Mouse (Mus musculus): ENCODE data around the gene Armh1.
"Not testable (repeated sequence)": the region's sequence is repeated elsewhere in the genome, so short reads cannot be mapped to it uniquely, and the experiment has no call there.

The Armh1 gene

GRCm38 (mm10) chr4:117218517-117219219 lies 33.3 kb downstream of the Armh1 start:
- peak; percentile 25 for DNase-seq

GRCm38 (mm10) chr4:117217029-117217428 lies 34.9 kb downstream of the Armh1 start:
- DNase-seq: no peak

- DNase-seq: no peak
Measured at GRCm38 (mm10) chr4:117214250-117214649, 37.7 kb downstream of the Armh1 start.

- peak; percentile 51 for DNase-seq
Measured at GRCm38 (mm10) chr4:117210147-117211074, 41.5 kb downstream of the Armh1 start.

- DNase-seq: no peak
Measured at GRCm38 (mm10) chr4:117209592-117209991, 42.3 kb downstream of the Armh1 start.

- DNase-seq: no peak
Measured at GRCm38 (mm10) chr4:117202992-117203354, 49.0 kb downstream of the Armh1 start.

GRCm38 (mm10) chr4:117202046-117202991 lies 49.6 kb downstream of the Armh1 start:
- DNase-seq: no peak

- DNase-seq: no peak
Measured at GRCm38 (mm10) chr4:117191804-117192203, 60.1 kb downstream of the Armh1 start.

- DNase-seq: no peak
Measured at GRCm38 (mm10) chr4:117190660-117191059, 61.3 kb downstream of the Armh1 start.

- no peak for DNase-seq
Measured at GRCm38 (mm10) chr4:117189856-117190543, 61.9 kb downstream of the Armh1 start.

GRCm38 (mm10) chr4:117189382-117189855 lies 62.5 kb downstream of the Armh1 start:
- peak; percentile 72 for DNase-seq

GRCm38 (mm10) chr4:117188969-117189368 lies 63.0 kb downstream of the Armh1 start:
- DNase-seq: no peak

- DNase-seq: not testable (repeated sequence)
Measured at GRCm38 (mm10) chr4:117182759-117183096, 69.2 kb downstream of the Armh1 start.

GRCm38 (mm10) chr4:117181863-117182758 lies 69.8 kb downstream of the Armh1 start, which contains the start of gene Kif2c:
Gene Kif2c, minus strand, starts transcription at chr4:117182639.
- peak; percentile 88 for DNase-seq

GRCm38 (mm10) chr4:117169936-117170335 lies 82.0 kb downstream of the Armh1 start:
- DNase-seq: no peak

All from cerebellum, adult 9-11 months (tissue).